Mouse (Mus musculus) midbrain, embryonic 15.5 days (tissue): ENCODE measurements around the gene Ypel4. TPM values are rescaled to one million over a fixed set of nuclear protein-coding genes. Genes with fewer than 3 reads are reported as not detected.

Experiments used
- ATAC-seq: fragments of 200-750 bp; cut with Nextera tagmentation; replicated peaks from 2 replicates; pipeline ENCODE4 v1.8.0; 2017; ENCODE audit warnings: moderate TSS enrichment
- H3K27ac ChIP-seq: fragments of 300-500 bp; sonication (generic); 2 replicates; pipeline ENCODE4 v1.5.1; 2015; ENCODE audit warnings: mild to moderate bottlenecking, inconsistent platforms
- H3K27me3 ChIP-seq: fragments of 300-500 bp; sonication (generic); replicated peaks from 2 replicates; pipeline ENCODE4 v1.6.1; 2015; ENCODE audit warnings: inconsistent platforms
- H3K36me3 ChIP-seq: fragments of 300-500 bp; sonication (generic); replicated peaks from 2 replicates; pipeline ENCODE4 v1.6.1; 2015; ENCODE audit warnings: inconsistent platforms
- H3K4me1 ChIP-seq: fragments of 300-500 bp; sonication (generic); 2 replicates; pipeline ENCODE4 v1.6.1; 2015; ENCODE audit warnings: inconsistent platforms
- H3K4me2 ChIP-seq: fragments of 300-500 bp; sonication (generic); 2 replicates; pipeline ENCODE4 v1.6.1; 2015; ENCODE audit warnings: inconsistent platforms, mild to moderate bottlenecking, moderate library complexity
- H3K4me3 ChIP-seq: fragments of 300-500 bp; sonication (generic); 2 replicates; pipeline ENCODE4 v1.5.1; 2015; ENCODE audit warnings: mild to moderate bottlenecking, inconsistent platforms
- H3K9ac ChIP-seq: fragments of 300-500 bp; sonication (generic); 2 replicates; pipeline ENCODE4 v1.6.1; 2015; ENCODE audit warnings: mild to moderate bottlenecking, inconsistent platforms
- H3K9me3 ChIP-seq: fragments of 300-500 bp; sonication (generic); 2 replicates; pipeline ENCODE4 v1.6.1; 2016; ENCODE audit warnings: inconsistent platforms
- WGBS: fragments of 180-500 bp; shearing (Covaris S2); methylation state at CpG from one replicate; pipeline ENCODE4 v1.1.7; 2015; ENCODE audit warnings: mixed read lengths; 5-methylcytosine and 5-hydroxymethylcytosine counted together
- polyA plus RNA-seq: library from polyadenylated mRNA; unstranded; fragments of >200 nt; fragmentation: Nextera tagmentation; extraction: Ambion mirVana; gene quantifications from 2 replicates; pipeline ENCODE4 v1.2.1, GENCODE M21; 2015

Gene Ypel4
- polyA plus RNA-seq, 1 experiment from 2014 or later, result 28.0 TPM

DNA sequence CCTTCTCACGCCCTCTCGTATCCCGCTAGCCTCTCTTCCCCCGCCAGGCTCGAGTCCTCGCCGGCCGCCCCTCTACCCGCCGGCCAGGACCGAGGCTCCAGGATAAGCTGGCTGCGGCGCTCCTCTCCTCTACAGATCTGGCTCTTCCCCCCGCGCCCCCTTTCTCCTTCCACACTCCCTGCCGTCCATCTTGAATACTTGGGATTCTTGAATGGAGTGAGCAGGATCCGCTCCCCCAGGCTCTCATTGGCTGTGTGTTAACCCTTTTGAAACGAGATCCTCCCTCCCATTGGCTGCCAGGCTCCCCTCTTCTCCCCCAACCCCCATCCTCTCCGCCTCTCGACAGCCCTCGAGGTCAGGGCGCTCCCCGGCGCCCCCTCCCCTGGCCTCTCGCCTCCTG, 9.7 kb downstream of the Ypel4 start, which contains the start of gene Gm19426:
Gm19426 (minus strand) TSS at position 95 of the 400 bp plus-strand sequence.
- 1% methylated on average over 23 of the region's 25 CpGs for WGBS
- peak within 1 kb of the TSS; percentile 98 for H3K27ac ChIP-seq
- no peaks in the 10 kb centered on the region for H3K27me3 ChIP-seq
- ATAC-seq, result peak; percentile 94
- H3K4me2 ChIP-seq, result peak within 1 kb of the TSS; percentile 94
- H3K36me3 ChIP-seq, result no peaks in the 10 kb centered on the region
- H3K4me1 ChIP-seq, result peaks cover 48% of the 10 kb centered on the region
- peak within 1 kb of the TSS; percentile 96 for H3K9ac ChIP-seq
- peak within 1 kb of the TSS; percentile 97 for H3K4me3 ChIP-seq
- H3K9me3 ChIP-seq, result no peaks in the 10 kb centered on the region

GRCm38 (mm10) chr2:84744126-84744525, 10.3 kb downstream of the Ypel4 start:
- Histone ChIP-seq H3K9me3 (no peaks in the 10 kb centered on the region), H3K4me2 (peak overlapping the region; percentile 94), H3K9ac (peak overlapping the region; percentile 96; the same call in 1 of the 2 replicates), H3K27me3 (no peaks in the 10 kb centered on the region), H3K4me3 (peak overlapping the region; percentile 97), H3K36me3 (no peaks in the 10 kb centered on the region), H3K27ac (peak overlapping the region; percentile 98), H3K4me1 (peaks cover 42% of the 10 kb centered on the region)
- ATAC-seq, result peak; percentile 37
- WGBS, result under 1% methylated on average over 10 of the region's 10 CpGs

- 76% methylated on average over 6 of the region's 6 CpGs for WGBS
- no peak overlapping the region for H3K4me3 ChIP-seq
- ATAC-seq, result no peak
- no peaks in the 10 kb centered on the region for H3K36me3 ChIP-seq
- no peaks in the 10 kb centered on the region for H3K4me1 ChIP-seq
- H3K27me3 ChIP-seq, result no peaks in the 10 kb centered on the region
- no peak overlapping the region for H3K4me2 ChIP-seq
- H3K27ac ChIP-seq, result no peak overlapping the region
- no peaks in the 10 kb centered on the region for H3K9me3 ChIP-seq
- H3K9ac ChIP-seq, result no peak overlapping the region
Measured at GRCm38 (mm10) chr2:84750115-84750514, 16.3 kb downstream of the Ypel4 start.

DNA sequence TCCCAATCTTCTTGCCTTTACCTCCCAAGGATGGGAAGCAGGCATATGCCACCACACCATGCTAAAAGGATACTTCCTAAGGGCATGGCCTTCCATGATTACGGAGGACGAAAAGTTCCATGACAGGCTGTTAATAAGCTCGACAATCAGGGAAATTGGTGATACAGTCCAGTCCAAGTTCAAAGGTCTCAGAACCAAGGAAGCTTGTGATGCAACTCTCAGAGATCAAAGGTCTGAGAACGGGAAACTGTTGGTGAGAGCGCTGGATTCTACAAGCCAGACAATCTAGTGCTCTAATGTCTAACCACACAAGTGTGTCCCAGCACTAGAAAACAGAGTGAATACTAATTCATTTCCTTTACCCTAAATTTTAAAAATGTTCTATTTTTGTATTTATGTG, 22.4 kb downstream of the Ypel4 start:
- Histone ChIP-seq H3K9me3 (no peaks in the 10 kb centered on the region), H3K4me2 (no peak overlapping the region), H3K4me3 (no peak overlapping the region), H3K36me3 (no peaks in the 10 kb centered on the region), H3K4me1 (no peaks in the 10 kb centered on the region), H3K9ac (no peak overlapping the region), H3K27me3 (no peaks in the 10 kb centered on the region), H3K27ac (no peak overlapping the region)
- WGBS, result 88% methylated on average over 5 of the region's 5 CpGs
- ATAC-seq, result no peak

GRCm38 (mm10) chr2:84757026-84757682, 23.3 kb downstream of the Ypel4 start:
- Histone ChIP-seq H3K36me3 (no peaks in the 10 kb centered on the region), H3K9me3 (no peaks in the 10 kb centered on the region), H3K27ac (no peak overlapping the region), H3K9ac (no peak overlapping the region), H3K4me2 (no peak overlapping the region), H3K4me1 (no peaks in the 10 kb centered on the region), H3K4me3 (no peak overlapping the region), H3K27me3 (no peaks in the 10 kb centered on the region)
- 57% methylated on average over 7 of the region's 7 CpGs for WGBS
- ATAC-seq, result no peak

DNA sequence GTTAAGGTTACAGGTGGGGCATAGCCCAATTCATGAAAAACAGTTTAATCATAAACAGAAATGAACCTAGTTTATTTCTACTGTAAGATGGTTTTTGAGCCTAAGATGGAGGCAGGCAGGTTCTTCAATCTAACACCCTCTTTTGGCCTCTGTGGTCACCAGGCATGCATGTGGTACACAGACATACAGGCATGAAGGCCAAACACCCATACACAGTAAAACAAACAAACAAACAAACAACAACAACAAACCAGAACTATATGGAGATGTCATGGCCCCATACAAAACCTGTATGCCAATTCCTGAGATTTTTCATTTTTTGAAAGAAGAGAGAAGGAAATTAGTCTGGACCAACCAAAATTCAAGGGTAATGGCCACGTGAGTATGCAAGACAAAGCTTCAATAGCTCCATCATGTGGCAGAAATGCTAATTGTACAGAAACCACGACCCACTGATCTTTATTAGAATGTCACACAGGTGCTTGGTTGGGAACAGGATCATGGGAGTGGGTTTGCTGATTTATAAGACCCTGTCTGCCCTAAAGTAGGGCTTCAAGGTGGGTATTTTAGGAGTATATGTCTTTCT, 24.8 kb downstream of the Ypel4 start:
- Histone ChIP-seq H3K9ac (no peak overlapping the region), H3K27me3 (no peaks in the 10 kb centered on the region), H3K36me3 (no peaks in the 10 kb centered on the region), H3K27ac (no peak overlapping the region), H3K4me1 (no peaks in the 10 kb centered on the region), H3K4me2 (no peak overlapping the region), H3K9me3 (no peaks in the 10 kb centered on the region), H3K4me3 (no peak overlapping the region)
- peak; percentile 66; the same call in 1 of the 2 replicates for ATAC-seq
- 1% methylated on average over 2 of the region's 2 CpGs for WGBS

DNA sequence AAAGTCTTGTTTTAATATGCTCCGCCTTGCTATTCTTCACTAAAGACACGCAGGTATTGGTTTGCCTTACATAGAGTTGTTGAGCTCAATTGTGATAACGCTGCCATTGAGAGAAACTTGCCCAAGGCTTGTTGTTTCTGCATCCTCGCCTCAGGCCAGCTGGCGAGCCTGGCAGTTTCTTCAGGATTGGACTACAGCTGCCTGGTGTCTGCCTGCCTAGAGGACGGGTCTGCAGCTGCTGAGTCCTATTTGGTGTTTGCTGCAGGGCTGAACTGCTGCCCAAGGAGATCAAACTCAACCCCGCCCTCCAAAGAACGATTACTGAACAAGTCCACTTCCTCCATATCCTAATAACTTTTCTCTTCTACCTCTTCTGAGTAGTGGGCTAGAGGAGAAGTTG, 26.9 kb downstream of the Ypel4 start:
- Histone ChIP-seq H3K27ac (no peak overlapping the region), H3K27me3 (no peaks in the 10 kb centered on the region), H3K4me2 (no peak overlapping the region), H3K9ac (no peak overlapping the region), H3K36me3 (no peaks in the 10 kb centered on the region), H3K4me1 (no peaks in the 10 kb centered on the region), H3K9me3 (no peaks in the 10 kb centered on the region), H3K4me3 (no peak overlapping the region)
- 73% methylated on average over 8 of the region's 8 CpGs for WGBS
- ATAC-seq, result no peak

DNA sequence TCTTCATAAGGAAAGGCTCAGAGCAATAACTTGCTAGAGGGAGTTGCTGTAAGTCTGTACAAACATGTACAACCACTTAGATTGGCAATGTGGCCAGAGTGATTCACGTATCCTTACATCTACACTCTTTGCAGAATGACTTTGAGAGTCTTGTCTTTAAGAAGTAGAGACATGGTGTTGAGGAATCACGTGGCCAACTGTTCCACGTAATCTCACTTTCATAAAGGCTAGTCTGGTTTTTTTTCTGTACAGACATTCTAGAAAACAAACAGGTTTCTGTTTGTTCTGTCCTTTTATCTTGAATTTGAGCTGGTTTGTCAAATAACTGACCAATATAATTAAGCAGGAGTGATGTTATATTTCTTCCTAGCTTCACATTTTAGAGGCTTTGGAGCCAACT, 27.5 kb downstream of the Ypel4 start:
- no peak overlapping the region for H3K9ac ChIP-seq
- H3K4me3 ChIP-seq, result no peak overlapping the region
- no peaks in the 10 kb centered on the region for H3K4me1 ChIP-seq
- H3K4me2 ChIP-seq, result no peak overlapping the region
- no peaks in the 10 kb centered on the region for H3K9me3 ChIP-seq
- H3K27ac ChIP-seq, result no peak overlapping the region
- H3K36me3 ChIP-seq, result no peaks in the 10 kb centered on the region
- H3K27me3 ChIP-seq, result no peaks in the 10 kb centered on the region
- 86% methylated on average over 3 of the region's 3 CpGs for WGBS
- no peak for ATAC-seq

DNA sequence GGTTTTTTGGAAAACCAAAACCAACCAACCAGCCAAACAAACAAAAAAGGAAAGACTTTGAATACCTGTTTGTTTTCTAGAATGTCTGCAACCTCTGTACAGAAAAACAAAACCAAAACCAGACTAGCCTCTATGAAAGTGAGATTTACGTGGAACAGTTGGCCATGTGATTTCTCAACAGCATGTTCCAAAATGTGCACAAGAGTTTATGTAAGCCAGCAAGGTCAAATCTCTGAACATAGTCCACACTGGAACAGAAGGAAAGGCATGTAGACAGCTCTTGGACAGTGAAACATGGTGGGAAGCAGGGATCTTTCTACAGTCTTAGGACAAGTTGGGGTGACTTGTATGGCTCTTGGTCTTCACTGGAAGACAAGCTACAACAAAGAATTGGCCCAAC, 28.0 kb downstream of the Ypel4 start:
- no peak for ATAC-seq
- no peak overlapping the region for H3K4me3 ChIP-seq
- no peaks in the 10 kb centered on the region for H3K27me3 ChIP-seq
- H3K9me3 ChIP-seq, result no peaks in the 10 kb centered on the region
- WGBS, result 96% methylated on average over 1 of the region's 1 CpGs
- no peak overlapping the region for H3K9ac ChIP-seq
- no peaks in the 10 kb centered on the region for H3K4me1 ChIP-seq
- no peaks in the 10 kb centered on the region for H3K36me3 ChIP-seq
- no peak overlapping the region for H3K4me2 ChIP-seq
- H3K27ac ChIP-seq, result no peak overlapping the region

DNA sequence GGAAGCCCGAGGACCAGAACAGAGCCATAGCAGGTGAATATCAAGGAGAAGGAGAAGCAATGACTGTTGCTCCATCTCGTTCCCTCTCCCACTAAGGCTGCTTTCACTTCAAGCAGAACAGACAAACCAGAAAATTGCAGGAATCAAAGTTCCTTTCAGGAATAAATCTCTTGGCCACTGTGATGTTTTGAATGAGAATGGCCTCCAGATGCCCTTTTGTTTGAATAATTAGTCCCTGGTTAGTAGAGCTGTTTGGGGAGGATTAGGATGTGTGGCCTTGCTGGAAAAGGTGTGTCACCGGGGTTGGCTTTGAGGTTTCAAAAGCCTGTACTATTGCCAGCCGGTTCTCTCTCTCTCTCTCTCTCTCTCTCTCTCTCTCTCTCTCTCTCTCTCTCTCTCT, 28.4 kb downstream of the Ypel4 start:
- ATAC-seq, result no peak
- Histone ChIP-seq H3K27me3 (no peaks in the 10 kb centered on the region), H3K4me1 (no peaks in the 10 kb centered on the region), H3K27ac (no peak overlapping the region), H3K4me2 (no peak overlapping the region), H3K36me3 (no peaks in the 10 kb centered on the region), H3K9me3 (no peaks in the 10 kb centered on the region), H3K9ac (no peak overlapping the region), H3K4me3 (no peak overlapping the region)
- WGBS, result 40% methylated on average over 4 of the region's 4 CpGs

GRCm38 (mm10) chr2:84762818-84763217, 29.0 kb downstream of the Ypel4 start:
- H3K9ac ChIP-seq, result no peak overlapping the region
- H3K4me3 ChIP-seq, result no peak overlapping the region
- no peaks in the 10 kb centered on the region for H3K36me3 ChIP-seq
- H3K9me3 ChIP-seq, result no peaks in the 10 kb centered on the region
- ATAC-seq, result no peak
- no peaks in the 10 kb centered on the region for H3K4me1 ChIP-seq
- H3K27ac ChIP-seq, result no peak overlapping the region
- no peak overlapping the region for H3K4me2 ChIP-seq
- no peaks in the 10 kb centered on the region for H3K27me3 ChIP-seq
- WGBS, result 65% methylated on average over 1 of the region's 1 CpGs

GRCm38 (mm10) chr2:84770501-84770900, 36.6 kb downstream of the Ypel4 start:
- Histone ChIP-seq H3K36me3 (no peaks in the 10 kb centered on the region), H3K27ac (no peak overlapping the region), H3K4me2 (no peak overlapping the region), H3K4me1 (peaks cover 8% of the 10 kb centered on the region), H3K4me3 (no peak overlapping the region), H3K9ac (no peak overlapping the region), H3K9me3 (no peaks in the 10 kb centered on the region), H3K27me3 (no peaks in the 10 kb centered on the region)
- WGBS, result 83% methylated on average over 6 of the region's 6 CpGs
- ATAC-seq, result no peak

DNA sequence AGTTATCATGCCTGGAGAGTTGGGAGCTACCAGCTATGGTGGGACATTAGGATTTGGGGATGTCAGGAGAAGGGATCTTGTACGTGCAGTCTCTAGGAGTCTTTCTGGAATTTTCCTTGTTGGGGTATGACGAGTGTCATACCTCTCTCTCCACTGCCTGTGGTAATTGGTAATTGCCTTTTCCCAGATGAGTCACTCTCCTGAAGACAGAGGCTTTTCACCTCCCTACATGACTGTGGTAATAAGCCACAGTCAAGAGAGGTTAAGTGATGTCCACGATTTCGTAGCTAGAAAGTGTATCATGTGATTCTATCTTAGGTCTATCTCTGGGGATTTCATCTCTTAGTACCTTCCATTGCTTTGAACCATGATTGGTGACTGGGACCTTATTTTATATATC, 38.6 kb downstream of the Ypel4 start:
- Histone ChIP-seq H3K27me3 (no peaks in the 10 kb centered on the region), H3K27ac (no peak overlapping the region), H3K4me3 (no peak overlapping the region), H3K4me2 (no peak overlapping the region), H3K9me3 (no peaks in the 10 kb centered on the region), H3K4me1 (peaks cover 8% of the 10 kb centered on the region), H3K9ac (no peak overlapping the region), H3K36me3 (no peaks in the 10 kb centered on the region)
- ATAC-seq, result no peak
- WGBS, result 85% methylated on average over 4 of the region's 4 CpGs
